Mouse (Mus musculus) liver, embryonic 13.5 days (tissue): ENCODE measurements around the gene Nup107. TPM values are rescaled to one million over a fixed set of nuclear protein-coding genes. Genes with fewer than 3 reads are reported as not detected.

Source experiments
- ATAC-seq: fragments of 200-750 bp; cut with Nextera tagmentation; 2 replicates; pipeline ENCODE4 v1.8.0; 2017; ENCODE audit warnings: low read depth, mild to moderate bottlenecking, moderate number of reproducible peaks, moderate library complexity
- DNase-seq: peaks from one replicate; pipeline ENCODE4 v3.0.0; 2022
- H3K27ac ChIP-seq: fragments of 300-500 bp; sonication (generic); 2 replicates; pipeline ENCODE4 v1.5.1; 2015; ENCODE audit warnings: moderate library complexity, mild to moderate bottlenecking, inconsistent platforms
- H3K27me3 ChIP-seq: fragments of 300-500 bp; sonication (generic); 2 replicates; pipeline ENCODE4 v1.6.1; 2015; ENCODE audit warnings: mild to moderate bottlenecking, inconsistent platforms
- H3K36me3 ChIP-seq: fragments of 300-500 bp; sonication (generic); 2 replicates; pipeline ENCODE4 v1.6.1; 2015; ENCODE audit warnings: mild to moderate bottlenecking, inconsistent platforms
- H3K4me1 ChIP-seq: fragments of 300-500 bp; sonication (generic); replicated peaks from 2 replicates; pipeline ENCODE4 v1.6.1; 2015; ENCODE audit warnings: inconsistent platforms
- H3K4me2 ChIP-seq: fragments of 300-500 bp; sonication (generic); 2 replicates; pipeline ENCODE4 v1.6.1; 2015; ENCODE audit warnings: inconsistent platforms, mild to moderate bottlenecking, moderate library complexity
- H3K4me3 ChIP-seq: fragments of 300-500 bp; sonication (generic); replicated peaks from 2 replicates; pipeline ENCODE4 v1.5.1; 2015; ENCODE audit warnings: mild to moderate bottlenecking, inconsistent platforms
- H3K9ac ChIP-seq: fragments of 300-500 bp; sonication (generic); 2 replicates; pipeline ENCODE4 v1.6.1; 2015; ENCODE audit warnings: mild to moderate bottlenecking, inconsistent platforms
- H3K9me3 ChIP-seq: fragments of 300-500 bp; sonication (generic); replicated peaks from 2 replicates; pipeline ENCODE4 v1.6.1; 2016; ENCODE audit warnings: inconsistent platforms
- WGBS: fragments of 180-500 bp; shearing (Covaris S2); methylation state at CpG from one replicate; pipeline ENCODE4 v1.1.7; 2015; ENCODE audit not compliant: insufficient replicate concordance; 5-methylcytosine and 5-hydroxymethylcytosine counted together
- polyA plus RNA-seq: library from polyadenylated mRNA; unstranded; fragments of >200 nt; fragmentation: Nextera tagmentation; extraction: Ambion mirVana; gene quantifications from 2 replicates; pipeline ENCODE4 v1.2.1, GENCODE M21; 2015

Nup107 gene
- polyA plus RNA-seq, 1 experiment from 2014 or later: 54.8 TPM

GRCm38 (mm10) chr10:117801886-117802285, 9.4 kb upstream of the Nup107 start:
- ATAC-seq (no peak), DNase-seq (no peak)
- Histone ChIP-seq H3K27ac (no peak overlapping the region), H3K4me2 (no peak overlapping the region), H3K27me3 (no peaks in the 10 kb centered on the region), H3K4me1 (peaks cover 12% of the 10 kb centered on the region), H3K9ac (no peak overlapping the region), H3K4me3 (no peak overlapping the region), H3K9me3 (no peaks in the 10 kb centered on the region), H3K36me3 (no peaks in the 10 kb centered on the region)
- WGBS: 83% methylated on average over 9 of the region's 9 CpGs

- ATAC-seq (no peak), DNase-seq (no peak)
- WGBS: 78% methylated on average over 11 of the region's 11 CpGs
- Histone ChIP-seq H3K9ac (no peak overlapping the region), H3K4me1 (peaks cover 8% of the 10 kb centered on the region), H3K36me3 (no peaks in the 10 kb centered on the region), H3K4me2 (no peak overlapping the region), H3K27me3 (no peaks in the 10 kb centered on the region), H3K4me3 (no peak overlapping the region), H3K9me3 (no peaks in the 10 kb centered on the region; the same call in 1 of the 2 replicates), H3K27ac (no peak overlapping the region)
Measured at GRCm38 (mm10) chr10:117799806-117800205, 7.3 kb upstream of the Nup107 start.

GRCm38 (mm10) chr10:117798436-117799035, 6.0 kb upstream of the Nup107 start:
- Histone ChIP-seq H3K27me3 (no peaks in the 10 kb centered on the region), H3K4me1 (peaks cover 4% of the 10 kb centered on the region), H3K36me3 (no peaks in the 10 kb centered on the region), H3K9ac (no peak overlapping the region), H3K4me3 (no peak overlapping the region), H3K9me3 (no peaks in the 10 kb centered on the region; the same call in 1 of the 2 replicates), H3K4me2 (no peak overlapping the region), H3K27ac (no peak overlapping the region)
- WGBS: 54% methylated on average over 6 of the region's 6 CpGs
- DNase-seq (no peak), ATAC-seq (no peak)

GRCm38 (mm10) chr10:117797684-117798083, 5.2 kb upstream of the Nup107 start:
- peaks cover 11% of the 10 kb centered on the region for H3K4me1 ChIP-seq
- H3K4me2 ChIP-seq: no peak overlapping the region
- 56% methylated on average over 7 of the region's 7 CpGs for WGBS
- no peaks in the 10 kb centered on the region; the same call in 1 of the 2 replicates for H3K9me3 ChIP-seq
- no peak overlapping the region for H3K27ac ChIP-seq
- H3K27me3 ChIP-seq: no peaks in the 10 kb centered on the region
- peak; percentile 24; the same call in 1 of the 2 replicates for ATAC-seq
- no peaks in the 10 kb centered on the region for H3K36me3 ChIP-seq
- H3K4me3 ChIP-seq: no peak overlapping the region
- no peak for DNase-seq
- no peak overlapping the region for H3K9ac ChIP-seq

- Histone ChIP-seq H3K27ac (no peak overlapping the region), H3K9ac (no peak overlapping the region), H3K27me3 (no peaks in the 10 kb centered on the region), H3K4me1 (peaks cover 11% of the 10 kb centered on the region), H3K4me3 (no peak overlapping the region), H3K36me3 (no peaks in the 10 kb centered on the region), H3K4me2 (no peak overlapping the region), H3K9me3 (no peaks in the 10 kb centered on the region; the same call in 1 of the 2 replicates)
- WGBS: 82% methylated on average over 12 of the region's 12 CpGs
- no peak for DNase-seq
- ATAC-seq: no peak
Measured at GRCm38 (mm10) chr10:117797106-117797505, 4.6 kb upstream of the Nup107 start.

GRCm38 (mm10) chr10:117796181-117796580, 3.7 kb upstream of the Nup107 start:
- Histone ChIP-seq H3K9me3 (no peaks in the 10 kb centered on the region; the same call in 1 of the 2 replicates), H3K4me1 (peaks cover 19% of the 10 kb centered on the region), H3K27me3 (no peaks in the 10 kb centered on the region), H3K27ac (no peak overlapping the region), H3K9ac (no peak overlapping the region), H3K36me3 (no peaks in the 10 kb centered on the region), H3K4me2 (no peak overlapping the region), H3K4me3 (no peak overlapping the region)
- ATAC-seq (no peak), DNase-seq (peak; percentile 16)
- 79% methylated on average over 7 of the region's 7 CpGs for WGBS

GRCm38 (mm10) chr10:117795206-117795605, 2.7 kb upstream of the Nup107 start:
- H3K27ac ChIP-seq: no peak overlapping the region
- H3K27me3 ChIP-seq: no peaks in the 10 kb centered on the region
- no peak for ATAC-seq
- H3K4me2 ChIP-seq: no peak overlapping the region
- peaks cover 28% of the 10 kb centered on the region for H3K4me1 ChIP-seq
- no peak overlapping the region for H3K4me3 ChIP-seq
- no peaks in the 10 kb centered on the region; the same call in 1 of the 2 replicates for H3K9me3 ChIP-seq
- DNase-seq: no peak
- WGBS: 70% methylated on average over 4 of the region's 4 CpGs
- H3K9ac ChIP-seq: no peak overlapping the region
- peaks cover 4% of the 10 kb centered on the region for H3K36me3 ChIP-seq

GRCm38 (mm10) chr10:117793436-117794030, 1.0 kb upstream of the Nup107 start:
- DNase-seq (peak; percentile 13), ATAC-seq (no peak)
- Histone ChIP-seq H3K9me3 (no peaks in the 10 kb centered on the region; the same call in 1 of the 2 replicates), H3K36me3 (peaks cover 16% of the 10 kb centered on the region), H3K4me3 (peak overlapping the region; percentile 61), H3K27me3 (no peaks in the 10 kb centered on the region), H3K4me1 (peaks cover 30% of the 10 kb centered on the region), H3K9ac (peak overlapping the region; percentile 60), H3K4me2 (peak overlapping the region; percentile 75), H3K27ac (peak overlapping the region; percentile 78)
- WGBS: 57% methylated on average over 11 of the region's 11 CpGs

DNA sequence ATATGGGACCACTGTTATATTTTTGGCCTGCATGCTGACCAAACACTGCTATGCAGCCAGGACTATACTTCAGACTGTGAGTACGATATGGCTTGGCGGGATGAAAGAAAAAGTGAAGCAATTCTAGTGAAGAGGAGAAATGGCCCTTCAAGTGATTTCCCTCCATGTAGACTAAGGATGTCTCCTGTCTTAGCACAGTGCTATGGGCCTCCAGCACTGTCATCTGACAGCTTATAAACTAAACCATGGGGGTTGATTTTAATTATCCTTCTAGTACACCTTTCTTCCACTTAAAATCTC, 1.4 kb downstream of the Nup107 start:
- Histone ChIP-seq H3K9me3 (no peaks in the 10 kb centered on the region), H3K4me2 (peak overlapping the region; percentile 75), H3K27me3 (no peaks in the 10 kb centered on the region), H3K4me3 (peak overlapping the region; percentile 86), H3K9ac (peak overlapping the region; percentile 87), H3K27ac (no peak overlapping the region), H3K36me3 (peaks cover 38% of the 10 kb centered on the region), H3K4me1 (peaks cover 30% of the 10 kb centered on the region)
- DNase-seq (no peak), ATAC-seq (no peak)
- WGBS: 86% methylated on average over 2 of the region's 2 CpGs

DNA sequence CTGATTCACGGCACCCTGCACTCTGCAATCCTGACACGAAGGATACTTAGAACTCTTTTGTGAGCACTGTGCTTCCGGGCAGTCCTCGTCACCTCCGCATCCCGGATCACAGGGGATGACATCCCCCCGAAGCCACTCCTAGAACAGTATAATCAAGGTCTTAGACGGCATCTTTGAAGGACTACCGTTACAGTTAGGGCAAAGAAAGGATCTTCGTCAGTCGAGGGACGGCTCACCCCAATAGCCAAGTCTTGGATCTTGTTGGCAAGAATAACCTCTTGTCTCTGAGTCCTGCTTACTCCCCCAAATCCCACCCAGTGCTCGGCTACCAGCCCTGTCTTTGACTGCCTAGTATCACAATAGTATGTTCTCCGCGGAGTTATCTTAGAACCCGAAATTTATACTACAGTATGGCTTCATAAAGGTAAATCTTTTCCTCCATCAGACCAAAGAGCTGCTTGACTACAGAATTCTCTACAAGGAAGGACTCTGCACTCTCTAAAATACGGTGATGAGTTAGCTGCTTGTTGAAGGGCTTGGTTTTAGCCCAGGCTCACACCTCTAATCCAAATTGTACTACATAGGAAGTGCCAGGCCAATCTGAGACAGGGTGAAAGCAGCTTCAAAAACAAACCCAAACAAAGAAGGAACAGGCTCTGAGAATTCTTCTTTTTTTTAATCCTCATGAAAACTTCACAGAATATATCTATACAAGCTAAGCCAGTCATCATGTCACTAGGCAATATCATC, 1.9 kb downstream of the Nup107 start:
- peak overlapping the region; percentile 86 for H3K4me3 ChIP-seq
- peaks cover 43% of the 10 kb centered on the region for H3K36me3 ChIP-seq
- no peak overlapping the region for H3K27ac ChIP-seq
- peak overlapping the region; percentile 75 for H3K4me2 ChIP-seq
- peaks cover 30% of the 10 kb centered on the region for H3K4me1 ChIP-seq
- no peak for DNase-seq
- WGBS: 88% methylated on average over 17 of the region's 17 CpGs
- H3K9ac ChIP-seq: peak overlapping the region; percentile 87; the same call in 1 of the 2 replicates
- ATAC-seq: no peak
- no peaks in the 10 kb centered on the region for H3K9me3 ChIP-seq
- H3K27me3 ChIP-seq: no peaks in the 10 kb centered on the region

- Histone ChIP-seq H3K36me3 (peaks cover 48% of the 10 kb centered on the region), H3K27me3 (no peaks in the 10 kb centered on the region), H3K4me2 (no peak overlapping the region), H3K9me3 (no peaks in the 10 kb centered on the region), H3K9ac (no peak overlapping the region), H3K4me3 (no peak overlapping the region), H3K4me1 (peaks cover 30% of the 10 kb centered on the region), H3K27ac (no peak overlapping the region)
- WGBS: 75% methylated on average over 1 of the region's 1 CpGs
- DNase-seq (no peak), ATAC-seq (no peak)
Measured at GRCm38 (mm10) chr10:117790011-117790410, 2.5 kb downstream of the Nup107 start.
